Mouse (Mus musculus) small intestine, adult 2 months (tissue): ENCODE data around the gene Gm11172. TPM values are rescaled to one million over a fixed set of nuclear protein-coding genes. Genes with fewer than 3 reads are reported as not detected.
"Not testable (repeated sequence)": the region's sequence is repeated elsewhere in the genome, so short reads cannot be mapped to it uniquely, and the experiment has no call there.

ENCODE experiments used
- H3K27ac ChIP-seq: fragments of 200-500 bp; 2 replicates; pipeline ENCODE4 v1.5.1; 2012; ENCODE audit warnings: low read depth, low read length, control low read depth, inconsistent platforms; ENCODE audit not compliant: insufficient read depth
- H3K27me3 ChIP-seq: fragments of 200-500 bp; 2 replicates; pipeline ENCODE4 v1.6.1; 2012; ENCODE audit warnings: mild to moderate bottlenecking, moderate library complexity, low read length, inconsistent platforms; ENCODE audit not compliant: control insufficient read depth, insufficient read depth
- H3K36me3 ChIP-seq: fragments of 200-500 bp; 2 replicates; pipeline ENCODE4 v1.6.1; 2012; ENCODE audit warnings: mild to moderate bottlenecking, low read length, control low read depth, inconsistent platforms; ENCODE audit not compliant: control insufficient read depth, insufficient read depth
- H3K4me1 ChIP-seq: fragments of 200-500 bp; 2 replicates; pipeline ENCODE4 v1.6.1; 2012; ENCODE audit warnings: low read length, inconsistent platforms, mixed read lengths; ENCODE audit not compliant: control insufficient read depth, insufficient read depth, insufficient read length
- H3K4me3 ChIP-seq: fragments of 200-500 bp; 2 replicates; pipeline ENCODE4 v1.5.1; 2012; ENCODE audit warnings: low read depth, mild to moderate bottlenecking, control low read depth, inconsistent platforms, low read length, moderate library complexity
- CTCF ChIP-seq: fragments of 200-500 bp; IDR thresholded peaks from 2 replicates; pipeline ENCODE4 v1.5.1; 2012; ENCODE audit warnings: low read depth, mild to moderate bottlenecking, control low read depth, inconsistent platforms, low read length, moderate library complexity, mixed read lengths; ENCODE audit not compliant: insufficient replicate concordance, insufficient read length; ENCODE audit errors: extremely low read depth
- POLR2A ChIP-seq: fragments of 200-500 bp; IDR thresholded peaks from 2 replicates; pipeline ENCODE4 v1.6.1; 2012; ENCODE audit warnings: low read depth, mild to moderate bottlenecking, control low read depth, inconsistent platforms, low read length, moderate library complexity
- WGBS: fragments of 180-500 bp; shearing (Covaris S2); methylation state at CpG from one replicate; pipeline ENCODE4 v1.1.7; 2018; 5-methylcytosine and 5-hydroxymethylcytosine counted together
- polyA plus RNA-seq: library from polyadenylated mRNA; depleted of rRNA; stranded (reverse); fragments of >200 nt; gene quantifications from 2 replicates; pipeline ENCODE4 v1.2.3, GENCODE M21; 2012

The Gm11172 gene
- polyA plus RNA-seq, 1 experiment: not detected

GRCm38 (mm10) chr16:10843486-10844318 is 31.0 kb downstream of the Gm11172 start:
- 57% methylated on average over 18 of the region's 18 CpGs for WGBS
- H3K4me1 ChIP-seq: peaks cover 4% of the 10 kb centered on the region; the same call in 1 of the 2 replicates
- peak overlapping the region; percentile 41 for H3K4me3 ChIP-seq
- no peak for TF ChIP-seq CTCF
- no peak for TF ChIP-seq POLR2A
- no peaks in the 10 kb centered on the region for H3K27me3 ChIP-seq
- H3K36me3 ChIP-seq: no peaks in the 10 kb centered on the region
- H3K27ac ChIP-seq: no peak overlapping the region

GRCm38 (mm10) chr16:10844319-10844670 is 31.6 kb downstream of the Gm11172 start:
- Histone ChIP-seq H3K4me1 (no peaks in the 10 kb centered on the region), H3K36me3 (no peaks in the 10 kb centered on the region), H3K4me3 (no peak overlapping the region), H3K27ac (no peak overlapping the region), H3K27me3 (no peaks in the 10 kb centered on the region)
- 60% methylated on average over 6 of the region's 6 CpGs for WGBS
- TF ChIP-seq CTCF (no peak), POLR2A (no peak)

GRCm38 (mm10) chr16:10845952-10846351 is 33.2 kb downstream of the Gm11172 start:
- no peak overlapping the region for H3K27ac ChIP-seq
- H3K27me3 ChIP-seq: no peaks in the 10 kb centered on the region
- no peak for TF ChIP-seq POLR2A
- no peak for TF ChIP-seq CTCF
- 90% methylated on average over 6 of the region's 6 CpGs for WGBS
- H3K36me3 ChIP-seq: no peaks in the 10 kb centered on the region
- no peak overlapping the region for H3K4me3 ChIP-seq
- 0 out of 2 replicates have a peak, but pooled peaks cover 3% of the 10 kb centered on the region for H3K4me1 ChIP-seq

DNA sequence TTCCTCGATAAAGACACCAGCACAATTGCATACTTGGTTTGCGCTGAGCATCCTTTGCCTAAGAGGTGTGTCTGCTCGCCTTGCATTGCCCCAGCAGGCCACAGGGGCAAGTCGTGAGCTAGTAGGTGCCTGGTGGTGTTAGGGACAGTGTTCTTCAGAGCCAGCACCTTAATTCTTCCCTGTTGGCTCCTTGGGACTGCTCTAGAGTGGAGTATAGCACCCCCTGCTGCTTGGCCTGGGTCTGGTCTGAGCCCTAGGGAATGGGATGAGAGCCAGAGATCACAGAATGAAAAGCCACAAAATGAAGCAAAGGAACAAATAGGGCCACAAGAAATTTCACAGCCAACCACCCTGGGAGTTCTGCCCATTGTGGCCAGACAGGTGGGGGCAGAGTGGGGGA is 33.8 kb downstream of the Gm11172 start:
- Histone ChIP-seq H3K36me3 (no peaks in the 10 kb centered on the region), H3K4me1 (0 out of 2 replicates have a peak, but pooled peaks cover 3% of the 10 kb centered on the region), H3K27me3 (no peaks in the 10 kb centered on the region), H3K27ac (no peak overlapping the region), H3K4me3 (no peak overlapping the region)
- peak; percentile 92; the same call in 1 of the 2 replicates for TF ChIP-seq CTCF
- no peak for TF ChIP-seq POLR2A
- 60% methylated on average over 4 of the region's 4 CpGs for WGBS

- Histone ChIP-seq H3K27me3 (no peaks in the 10 kb centered on the region), H3K27ac (no peak overlapping the region), H3K4me1 (0 out of 2 replicates have a peak, but pooled peaks cover 3% of the 10 kb centered on the region), H3K36me3 (no peaks in the 10 kb centered on the region), H3K4me3 (no peak overlapping the region)
- TF ChIP-seq CTCF (no peak), POLR2A (no peak)
- WGBS: 33% methylated on average over 12 of the region's 12 CpGs
Measured at GRCm38 (mm10) chr16:10849965-10850861, 37.5 kb downstream of the Gm11172 start.

- Histone ChIP-seq H3K27ac (no peak overlapping the region), H3K36me3 (no peaks in the 10 kb centered on the region), H3K4me1 (0 out of 2 replicates have a peak, but pooled peaks cover 3% of the 10 kb centered on the region), H3K27me3 (no peaks in the 10 kb centered on the region), H3K4me3 (no peak overlapping the region)
- no peak for TF ChIP-seq POLR2A
- TF ChIP-seq CTCF: no peak
- 72% methylated on average over 4 of the region's 4 CpGs for WGBS
Measured at GRCm38 (mm10) chr16:10850905-10851304, 38.2 kb downstream of the Gm11172 start.

DNA sequence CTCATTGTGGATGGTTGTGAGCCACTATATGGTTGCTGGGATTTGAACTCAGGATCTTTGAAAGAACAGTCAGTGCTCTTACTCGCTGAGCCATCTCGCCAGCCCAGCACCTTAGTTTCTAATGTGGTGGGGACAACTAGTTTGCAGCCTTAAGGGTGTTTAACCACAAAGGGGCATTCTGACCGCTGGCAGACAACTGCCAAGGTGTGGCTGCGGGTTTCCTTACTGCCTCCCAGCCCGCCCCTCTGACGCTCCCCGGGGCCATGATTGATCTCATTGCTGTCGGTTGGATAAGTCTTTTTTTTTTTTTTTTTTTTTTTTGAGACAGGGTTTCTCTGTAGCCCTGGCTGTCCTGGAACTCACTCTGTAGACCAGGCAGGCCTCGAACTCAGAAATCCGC is 39.5 kb downstream of the Gm11172 start:
- not testable (repeated sequence) for H3K4me1 ChIP-seq, H3K36me3 ChIP-seq, H3K4me3 ChIP-seq, H3K27ac ChIP-seq, H3K27me3 ChIP-seq
- WGBS: 92% methylated on average over 10 of the region's 10 CpGs
